Mouse (Mus musculus): ENCODE measurements around the gene Cdc42ep5. TPM values are rescaled to one million over a fixed set of nuclear protein-coding genes. Genes with fewer than 3 reads are reported as not detected.
"Not testable (repeated sequence)": the region's sequence is repeated elsewhere in the genome, so short reads cannot be mapped to it uniquely, and the experiment has no call there.

Gene Cdc42ep5
- total RNA-seq (2021), result 1 to 10 TPM; 1.5 to 1.7 TPM
- long read RNA-seq, experiment 1, partial matches to known transcripts, result 0 of 2 reads
- long read RNA-seq, experiment 1, other reads (novel, unspliced or antisense), result 0 of 2 reads
- long read RNA-seq, experiment 2, result 0 reads

DNA sequence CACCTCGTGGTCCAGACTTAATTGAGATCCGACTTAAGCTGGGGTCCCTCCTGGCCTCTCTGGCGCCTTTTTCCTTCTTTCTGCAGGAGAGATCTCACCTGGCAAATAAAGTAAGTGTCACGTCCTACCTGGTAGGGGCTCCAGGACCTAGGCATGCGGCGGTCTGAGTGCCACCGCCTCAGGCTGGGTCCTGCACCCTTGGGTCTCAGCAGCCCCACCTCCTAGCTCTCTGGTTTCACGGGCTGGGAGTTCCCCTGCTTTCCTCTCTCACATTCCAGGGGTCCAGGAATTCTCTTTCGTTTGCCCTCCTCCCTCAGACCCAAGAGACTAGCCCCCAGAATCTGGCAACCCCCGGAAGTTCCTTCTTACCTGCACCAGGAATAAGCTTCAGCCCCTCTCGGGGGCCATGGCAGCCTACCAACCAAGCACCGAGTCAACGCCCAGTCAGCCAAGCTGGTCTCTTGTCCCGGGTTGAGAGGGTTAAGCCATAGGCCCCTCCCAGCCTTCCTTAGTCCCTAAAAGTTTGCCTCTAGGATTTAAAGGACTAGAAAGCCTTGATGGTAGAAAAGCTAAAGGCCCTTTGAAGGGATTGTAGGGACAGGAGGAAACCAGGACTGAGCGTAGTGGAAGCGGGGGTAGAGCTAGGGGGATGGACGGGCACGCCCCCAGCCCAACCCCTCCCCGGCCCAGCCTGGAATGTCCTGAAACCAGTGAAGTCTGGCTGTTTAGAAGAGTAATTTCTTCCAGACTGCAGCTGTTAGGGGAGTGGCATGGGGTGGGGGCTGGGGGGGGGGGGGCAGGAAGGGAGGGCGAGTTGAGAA lies at the start of gene Cdc42ep5:
Cdc42ep5 (minus strand) TSS at position 771 of the 821 bp plus-strand sequence.
- DNase-seq (ENCODE audit: low spot score), result peak; percentile 44

DNA sequence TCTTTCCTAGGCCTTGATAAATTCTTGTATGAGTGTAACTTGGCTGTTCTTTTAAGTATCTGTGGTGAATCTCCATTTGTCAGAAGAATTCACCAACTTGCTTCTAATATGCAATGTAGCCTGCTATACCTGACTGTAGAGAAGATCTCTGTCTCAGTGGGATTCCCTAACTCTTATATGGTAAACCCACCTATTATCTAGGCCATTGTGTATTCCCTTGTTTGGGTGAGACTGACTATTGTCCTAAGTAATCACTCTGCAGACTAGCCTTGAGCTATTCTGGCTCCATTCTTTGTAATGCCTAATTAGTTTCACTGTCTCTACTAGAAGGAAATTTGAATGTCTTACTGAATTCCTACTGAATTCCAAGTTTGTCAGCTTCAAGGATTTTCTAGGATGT lies 48.8 kb upstream of the Cdc42ep5 start:
- DNase-seq (ENCODE audit: low spot score), result not testable (repeated sequence)

DNA sequence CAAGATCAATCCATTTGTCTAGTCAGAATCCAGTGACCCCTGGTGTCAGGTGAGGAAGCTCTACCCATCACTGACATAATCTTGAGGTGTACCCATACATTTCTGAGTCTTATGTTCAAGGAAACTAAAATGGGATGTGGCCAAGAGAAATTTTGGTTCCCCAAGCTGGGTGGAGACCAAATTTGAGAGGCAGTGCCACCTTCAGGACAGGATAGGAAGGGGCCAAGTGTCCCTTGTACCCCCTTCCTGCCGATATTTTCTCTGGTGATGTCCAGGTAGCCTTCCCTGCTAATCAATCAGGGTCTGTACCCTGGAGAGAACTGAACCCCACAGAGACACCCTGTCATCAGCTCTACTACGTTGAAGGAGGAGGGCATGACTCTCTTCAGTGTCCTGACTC lies 44.0 kb upstream of the Cdc42ep5 start:
- DNase-seq (ENCODE audit: low spot score), result no peak

DNA sequence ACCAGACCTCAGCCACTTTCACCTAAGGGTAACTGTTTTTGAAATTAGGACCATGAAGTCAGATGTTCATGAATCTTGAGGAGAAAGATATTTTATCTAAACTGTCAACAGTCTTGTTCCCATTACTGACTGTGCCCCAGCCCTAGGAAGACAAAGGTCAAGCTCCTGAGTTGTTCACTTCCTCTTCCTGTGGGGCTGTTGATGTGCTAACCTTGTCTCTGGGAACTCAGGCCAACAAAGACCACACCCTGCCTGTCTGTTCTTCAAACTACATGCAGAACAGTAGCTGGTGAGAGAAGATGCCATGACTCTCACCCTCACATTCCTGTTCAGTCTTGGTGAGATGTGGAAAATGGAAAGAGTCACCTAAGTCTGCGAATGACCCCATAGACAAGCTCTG lies 42.5 kb upstream of the Cdc42ep5 start:
- no peak for DNase-seq (ENCODE audit: low spot score)

DNA sequence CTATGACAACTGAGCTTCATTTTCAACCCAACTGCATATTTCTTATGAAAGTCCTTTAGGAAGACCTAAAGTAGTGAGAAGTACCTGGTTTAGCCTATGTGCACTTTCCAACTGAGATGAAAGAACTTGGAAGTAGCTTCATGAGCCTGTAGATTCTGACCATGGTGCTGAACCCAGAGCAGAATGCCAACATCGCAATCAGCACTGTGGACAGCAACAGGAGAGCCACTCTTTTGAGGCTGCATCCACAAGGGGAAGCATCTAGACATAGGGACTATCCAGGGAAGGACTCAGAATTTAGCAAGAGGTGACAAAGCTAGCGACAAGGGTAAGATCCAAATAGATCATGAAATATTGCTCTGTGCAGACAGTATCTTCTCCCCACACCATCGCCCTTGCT lies 13.8 kb upstream of the Cdc42ep5 start:
- no peak for DNase-seq (ENCODE audit: low spot score)

DNA sequence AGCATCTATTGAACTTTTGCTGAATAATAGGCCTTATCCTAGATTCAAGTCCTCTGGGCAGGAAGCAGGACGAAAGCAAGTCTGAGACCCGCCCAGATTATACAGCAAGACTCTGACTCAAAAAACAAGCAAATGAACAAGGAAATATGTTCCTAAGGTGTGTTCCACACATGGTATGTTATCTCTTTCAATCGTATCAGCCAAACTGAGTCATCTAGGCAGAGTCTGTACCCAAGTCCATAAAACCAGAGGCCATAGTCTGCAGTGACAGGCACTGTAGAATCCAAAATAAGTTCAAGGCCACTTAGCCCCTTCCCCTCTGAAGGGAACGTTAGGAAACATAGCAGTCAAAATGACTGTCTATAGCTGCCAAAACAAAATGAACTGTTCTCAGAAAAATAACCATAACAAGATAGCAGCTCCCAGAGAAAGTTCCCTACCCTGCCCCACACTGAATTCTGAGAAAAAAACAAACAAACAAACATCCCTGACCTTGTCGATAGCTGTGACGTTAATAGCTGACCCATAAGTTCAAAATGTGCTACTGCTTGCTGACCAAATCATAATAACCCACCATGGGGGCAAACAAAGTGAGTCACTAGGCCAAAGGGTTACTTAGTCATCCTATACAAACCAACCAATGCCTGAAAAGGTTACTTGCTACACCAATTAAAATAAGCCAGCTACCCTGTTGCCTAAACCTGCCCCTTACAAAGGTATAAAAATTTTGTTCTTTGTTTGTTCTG lies 5.7 kb upstream of the Cdc42ep5 start:
- no peak for DNase-seq (ENCODE audit: low spot score)

DNA sequence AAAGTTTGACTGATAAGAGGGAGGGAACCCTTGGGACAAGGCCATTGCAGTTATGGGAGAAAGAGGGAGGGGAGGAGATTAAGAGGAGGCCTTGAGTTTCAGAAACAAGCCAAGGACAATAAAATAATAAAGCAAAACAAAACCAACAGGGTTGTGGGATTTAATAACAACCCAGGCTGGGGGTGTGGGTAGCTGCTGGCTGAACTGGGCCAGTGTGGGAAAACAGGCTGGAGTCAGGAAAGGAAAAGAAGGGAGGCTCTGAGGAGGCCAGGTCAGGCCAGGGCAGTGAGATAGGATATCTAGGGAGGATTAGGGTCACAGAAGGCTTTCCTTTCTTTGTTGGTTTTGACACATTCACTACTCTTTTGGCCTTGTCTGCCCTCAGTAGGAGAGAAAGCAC lies 2.4 kb upstream of the Cdc42ep5 start:
- DNase-seq (ENCODE audit: low spot score), result no peak

DNA sequence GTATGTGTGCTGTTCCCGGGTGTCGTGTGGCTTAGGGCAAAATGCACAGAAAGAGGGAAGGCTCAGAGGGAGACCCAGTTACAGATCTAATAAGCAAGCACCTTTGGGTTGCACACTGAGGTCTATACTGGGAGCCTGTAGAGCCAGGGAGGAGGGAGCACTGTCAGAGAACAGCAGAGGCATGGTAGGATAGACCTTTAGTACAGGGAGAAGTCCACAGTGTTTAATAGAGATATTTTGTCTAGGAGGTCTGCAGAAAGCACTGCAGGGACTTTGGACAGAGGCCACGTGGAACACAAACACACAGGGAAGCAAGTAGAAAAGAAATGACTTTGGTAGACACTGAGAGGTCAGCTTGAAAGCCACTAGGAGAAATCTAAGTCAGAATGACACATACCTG lies 626 bp upstream of the Cdc42ep5 start:
- DNase-seq (ENCODE audit: low spot score), result no peak

DNA sequence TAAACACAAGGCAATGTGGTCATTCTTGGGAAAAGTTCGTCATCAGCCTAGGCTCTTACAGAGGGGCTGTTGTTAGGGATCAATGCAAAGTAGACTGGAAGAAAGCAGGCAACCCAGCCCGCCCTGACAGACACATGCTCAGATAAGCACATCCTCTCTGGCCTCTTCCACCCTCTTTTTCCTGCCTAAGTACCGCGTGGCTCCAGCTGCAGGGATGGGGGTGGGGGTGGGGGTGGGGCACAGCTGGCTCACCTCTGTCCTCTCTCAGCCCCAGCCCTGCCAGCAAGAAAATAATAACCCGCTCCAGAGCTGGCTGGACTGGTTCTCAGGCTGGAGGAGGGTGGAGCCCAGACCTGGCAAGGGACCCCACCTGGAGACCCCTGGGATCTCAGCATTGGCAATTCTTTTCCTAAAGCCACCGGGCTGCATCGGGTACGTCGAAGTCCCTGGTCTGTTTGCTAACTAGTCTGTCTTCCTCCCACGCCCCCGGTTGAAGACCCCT lies 1.0 kb downstream of the Cdc42ep5 start:
- no peak for DNase-seq (ENCODE audit: low spot score)

DNA sequence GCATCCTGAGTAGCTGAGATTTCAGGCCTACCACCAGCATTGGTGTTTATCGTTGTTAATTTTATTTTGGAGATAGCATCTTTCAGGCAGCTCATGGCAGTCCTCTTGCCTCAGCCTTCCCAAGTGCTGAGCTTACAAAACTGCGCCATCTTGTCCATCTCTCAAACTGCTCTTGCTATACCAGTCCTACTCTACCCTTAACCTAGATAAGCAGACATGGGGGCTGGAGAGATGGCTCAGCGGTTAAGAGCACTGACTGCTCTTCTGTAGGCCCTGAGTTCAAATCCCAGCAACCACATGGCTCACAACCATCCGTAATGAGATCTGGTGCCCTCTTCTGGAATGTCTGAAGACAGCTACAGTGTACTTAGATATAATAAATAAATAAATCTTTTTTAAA lies 3.1 kb downstream of the Cdc42ep5 start:
- not testable (repeated sequence) for DNase-seq (ENCODE audit: low spot score)

DNA sequence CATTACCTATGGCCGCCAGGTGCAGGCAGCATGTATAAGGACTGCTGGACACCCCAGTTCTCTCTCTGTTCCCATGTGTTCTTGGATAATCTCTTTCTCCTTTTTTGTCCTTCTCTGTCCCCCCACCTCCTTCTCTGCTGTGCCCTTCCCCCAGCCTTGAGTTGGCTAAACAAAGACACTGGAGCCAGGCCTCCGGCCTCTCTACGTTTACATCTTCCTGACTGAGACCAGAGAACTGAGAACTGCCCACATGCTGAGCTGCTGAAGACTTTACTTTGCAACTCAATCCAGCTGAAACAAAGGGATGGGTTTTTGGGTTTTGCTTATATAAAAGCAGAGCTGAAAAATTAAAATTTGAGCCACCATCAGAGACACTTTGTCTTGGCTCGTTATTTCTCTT lies 9.7 kb downstream of the Cdc42ep5 start:
- no peak for DNase-seq (ENCODE audit: low spot score)

DNA sequence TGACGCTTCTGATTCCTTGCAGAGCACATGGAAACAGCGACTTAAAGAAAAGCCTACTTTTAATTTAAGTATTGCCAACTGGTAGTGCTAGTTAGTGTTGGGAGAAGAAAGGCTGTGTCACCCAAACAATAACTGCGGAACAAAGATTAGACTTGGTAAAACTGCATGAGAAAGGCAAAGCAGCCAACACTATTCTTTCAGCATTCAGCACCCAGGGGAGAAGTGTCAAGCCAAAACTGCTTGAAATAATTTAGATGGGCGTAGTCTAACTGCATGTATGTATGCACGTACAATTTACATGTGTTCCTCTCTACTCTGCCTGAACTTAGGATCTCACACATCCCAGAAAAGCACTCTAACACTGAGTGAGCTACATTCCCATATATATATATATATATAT lies 10.3 kb downstream of the Cdc42ep5 start:
- DNase-seq (ENCODE audit: low spot score), result no peak

DNA sequence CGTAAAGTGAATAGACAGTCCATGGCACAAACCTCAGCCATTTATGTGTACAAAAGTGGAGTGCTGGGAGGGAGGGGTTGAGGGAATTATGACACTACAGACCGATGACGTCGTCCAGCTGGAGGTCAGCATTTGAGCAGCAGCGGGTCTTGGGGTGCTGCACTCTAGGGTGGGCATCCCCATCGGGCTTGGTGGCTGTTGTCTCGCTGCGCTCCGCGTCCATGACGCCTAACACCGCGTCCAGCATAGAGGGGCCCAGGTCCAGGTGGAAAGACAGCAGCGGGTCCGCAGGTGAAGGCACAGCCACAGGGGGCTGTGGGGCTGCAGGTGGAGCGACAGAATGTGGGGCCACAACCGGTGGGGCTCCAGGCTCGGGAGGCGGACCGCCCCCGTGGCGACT lies 13.4 kb downstream of the Cdc42ep5 start:
- DNase-seq (ENCODE audit: low spot score), result no peak

DNA sequence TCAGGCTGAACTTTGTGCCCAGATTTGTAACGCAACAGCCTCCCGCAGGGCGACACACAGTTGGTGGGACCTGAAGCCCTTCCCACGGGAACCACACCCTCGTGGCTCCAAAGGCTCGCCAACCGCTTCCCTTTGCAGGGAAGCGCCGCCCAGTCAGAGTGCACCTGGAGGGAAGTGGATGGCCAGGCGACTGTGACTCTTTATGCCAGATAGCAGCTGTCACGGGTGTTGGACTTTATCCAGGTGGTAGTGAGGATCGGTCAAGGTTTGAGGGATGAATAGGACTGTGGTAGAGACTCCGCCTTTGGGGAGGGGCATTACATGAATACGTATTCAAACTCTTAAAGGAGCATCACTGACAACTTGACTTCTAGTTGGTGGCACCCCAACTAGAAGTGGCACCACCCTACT lies 13.8 kb downstream of the Cdc42ep5 start:
- peak; percentile 61 for DNase-seq (ENCODE audit: low spot score)

DNA sequence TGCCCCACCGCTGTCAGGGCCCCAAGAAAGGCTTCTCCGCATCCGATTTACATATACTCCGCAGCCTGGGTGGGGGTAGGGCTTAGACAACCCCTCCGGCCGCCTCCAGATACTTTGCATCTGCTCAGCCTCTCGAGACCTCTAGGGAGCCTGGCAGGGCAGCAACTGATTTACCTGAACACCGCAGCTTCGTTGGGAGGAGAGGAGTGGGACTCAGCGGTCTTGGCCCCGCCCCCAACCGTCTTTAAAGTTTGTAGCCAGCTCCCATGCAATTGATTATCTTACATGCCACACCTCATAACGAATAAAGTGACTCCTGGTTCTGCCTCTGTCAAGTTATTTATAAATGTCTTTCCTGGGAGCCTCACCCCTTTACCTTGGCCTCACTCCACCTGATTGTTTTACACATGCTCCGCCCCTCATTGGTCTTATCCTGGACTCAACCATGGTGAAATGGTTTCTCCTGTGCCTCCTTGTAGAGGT lies 14.6 kb downstream of the Cdc42ep5 start, which contains the start of gene Leng9:
Leng9 (minus strand) TSS at position 316 of the 483 bp plus-strand sequence.
- peak; percentile 41 for DNase-seq (ENCODE audit: low spot score)

DNA sequence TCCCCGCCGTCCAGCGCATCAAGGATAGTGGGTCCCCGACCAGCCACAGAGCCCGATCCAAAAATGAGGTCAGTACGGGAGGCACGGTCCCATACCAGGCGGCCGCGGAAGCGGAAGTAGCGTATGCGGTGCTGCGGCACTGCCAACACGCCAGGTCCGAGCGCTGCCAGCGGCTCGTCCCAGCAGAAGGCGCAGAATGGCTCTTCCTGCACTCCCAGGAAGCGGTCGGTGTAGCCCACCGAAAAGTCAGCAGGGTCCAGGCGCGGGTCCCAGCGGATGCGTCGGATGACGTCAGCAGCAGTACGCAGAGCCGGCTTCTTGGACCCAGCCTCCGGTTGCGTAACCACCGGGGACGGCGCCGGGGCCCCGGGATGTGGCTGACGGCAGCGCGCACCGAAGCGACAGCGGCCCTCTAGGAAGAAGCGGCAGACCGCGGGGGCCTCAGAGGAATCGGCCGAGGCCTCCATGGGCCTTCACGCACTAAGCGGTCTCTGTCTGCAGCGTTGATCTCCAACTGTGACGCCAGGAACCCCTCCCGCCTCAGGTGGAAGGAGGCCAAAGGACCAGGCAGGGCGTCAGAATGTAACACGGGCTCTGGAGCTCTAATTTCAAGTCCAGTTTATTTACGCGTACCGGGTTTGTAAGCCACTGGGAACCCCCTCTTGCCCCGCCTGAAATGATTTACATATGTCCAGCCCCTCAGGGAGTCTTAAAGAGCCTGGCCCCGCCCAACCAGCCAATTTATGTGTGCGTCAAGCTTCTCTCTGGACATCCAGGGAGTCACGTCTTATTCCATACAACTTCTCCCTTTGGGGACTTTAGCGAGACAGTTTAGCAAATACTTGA lies 15.2 kb downstream of the Cdc42ep5 start:
- peak; percentile 84 for DNase-seq (ENCODE audit: low spot score)

DNA sequence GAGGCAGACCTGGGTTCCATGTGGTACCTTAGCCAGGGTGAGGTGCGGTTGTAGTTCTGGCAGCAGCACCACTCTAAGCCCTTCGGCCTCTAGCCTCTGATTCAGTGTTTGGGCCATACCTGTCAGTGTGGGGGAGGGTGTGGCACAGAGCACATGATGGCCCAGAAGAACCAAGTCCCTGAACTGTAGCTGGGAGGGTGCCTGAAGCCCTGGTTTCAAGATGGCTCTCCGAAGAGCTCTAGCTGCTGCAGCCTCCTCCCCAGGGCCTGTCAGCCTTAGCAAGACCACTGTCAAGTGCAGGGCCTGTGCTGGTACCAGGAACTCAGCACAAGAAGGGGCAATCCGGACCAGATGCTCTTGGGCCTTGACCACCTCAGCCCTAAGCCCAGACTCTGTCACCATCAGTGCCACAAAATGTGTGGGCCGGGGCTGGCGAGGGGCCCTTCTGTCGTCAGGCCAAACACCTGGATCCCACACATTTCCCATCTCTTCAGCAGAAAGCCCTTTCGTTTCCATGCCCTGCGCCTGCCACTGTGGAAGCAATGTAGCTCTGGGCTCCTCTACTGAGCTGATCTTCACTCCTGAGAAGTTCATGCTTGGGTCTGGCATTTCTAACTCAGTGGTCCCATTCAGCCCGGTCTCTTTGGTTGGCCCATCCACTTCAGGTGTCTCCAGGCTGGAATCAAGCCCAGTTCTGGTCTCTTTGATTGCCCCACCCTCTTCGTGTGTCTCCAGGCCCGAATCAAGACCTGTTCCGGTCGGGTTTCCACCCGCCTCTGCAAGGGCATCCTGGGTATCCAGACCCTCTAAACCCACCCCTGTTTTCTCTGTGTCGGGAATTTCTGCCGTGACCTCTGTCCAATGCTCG lies 16.1 kb downstream of the Cdc42ep5 start:
- peak; percentile 42 for DNase-seq (ENCODE audit: low spot score)

DNA sequence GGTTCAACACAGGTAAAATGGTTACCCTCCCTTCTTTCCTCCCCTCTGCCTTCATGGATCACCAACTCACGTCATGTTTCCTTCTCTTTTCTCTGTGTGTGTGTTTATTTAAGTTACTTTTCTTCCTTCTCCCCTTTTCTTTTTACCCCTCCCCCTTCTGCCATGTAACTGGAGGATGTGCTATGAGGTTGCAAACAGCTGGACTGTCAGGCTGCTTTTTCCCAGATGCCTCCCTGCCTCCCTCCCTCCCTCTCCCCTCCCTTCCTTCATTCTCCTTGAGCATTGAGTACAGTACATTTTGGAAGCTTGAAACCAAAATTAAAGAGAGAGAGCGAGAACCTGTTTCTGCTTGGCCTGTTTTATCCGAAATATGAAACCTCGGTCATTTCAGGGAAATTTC lies 16.8 kb downstream of the Cdc42ep5 start:
- DNase-seq (ENCODE audit: low spot score), result no peak

DNA sequence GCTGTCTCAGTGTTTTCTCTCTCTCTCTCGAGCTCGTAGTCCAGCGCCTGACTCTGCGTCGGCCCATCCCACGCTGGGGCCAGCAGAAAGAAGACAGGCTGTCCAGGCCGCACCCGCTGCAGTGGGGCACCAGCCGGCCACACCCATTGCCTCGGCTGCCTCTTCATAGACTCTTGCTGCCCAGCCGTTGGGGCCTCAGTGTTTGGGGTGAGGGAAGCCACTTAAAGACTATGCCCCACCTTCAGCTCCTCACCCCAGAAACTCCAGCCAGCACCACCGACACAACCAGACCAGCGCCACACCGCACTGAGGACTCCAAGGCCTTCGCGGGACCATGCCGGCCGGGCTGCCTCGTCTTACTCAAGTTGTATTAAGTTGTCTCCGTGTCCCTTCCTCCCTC lies 17.3 kb downstream of the Cdc42ep5 start:
- no peak for DNase-seq (ENCODE audit: low spot score)
